Mouse (Mus musculus) limb, embryonic 13.5 days (tissue): ENCODE results near the gene Trp63. TPM values are rescaled to one million over a fixed set of nuclear protein-coding genes. Genes with fewer than 3 reads are reported as not detected.
"Not testable (repeated sequence)": the region's sequence is repeated elsewhere in the genome, so short reads cannot be mapped to it uniquely, and the experiment has no call there.

Experiments
- ATAC-seq: fragments of 200-750 bp; cut with Nextera tagmentation; 2 replicates; pipeline ENCODE4 v1.8.0; 2017; ENCODE audit warnings: low read depth, moderate number of reproducible peaks, moderate TSS enrichment; ENCODE audit not compliant: low FRiP score
- H3K27ac ChIP-seq: fragments of 300-500 bp; sonication (generic); 2 replicates; pipeline ENCODE4 v1.5.1; 2015; ENCODE audit warnings: inconsistent platforms, mild to moderate bottlenecking, moderate library complexity
- H3K27me3 ChIP-seq: fragments of 300-500 bp; sonication (generic); 2 replicates; pipeline ENCODE4 v1.6.1; 2015; ENCODE audit warnings: mild to moderate bottlenecking, inconsistent platforms
- H3K36me3 ChIP-seq: fragments of 300-500 bp; sonication (generic); 2 replicates; pipeline ENCODE4 v1.6.1; 2015; ENCODE audit warnings: inconsistent platforms, mild to moderate bottlenecking, moderate library complexity
- H3K4me1 ChIP-seq: fragments of 300-500 bp; sonication (generic); 2 replicates; pipeline ENCODE4 v1.6.1; 2015; ENCODE audit warnings: inconsistent platforms
- H3K4me2 ChIP-seq: fragments of 300-500 bp; sonication (generic); replicated peaks from 2 replicates; pipeline ENCODE4 v1.6.1; 2015; ENCODE audit warnings: inconsistent platforms, mild to moderate bottlenecking, moderate library complexity
- H3K4me3 ChIP-seq: fragments of 300-500 bp; sonication (generic); 2 replicates; pipeline ENCODE4 v1.5.1; 2015; ENCODE audit warnings: moderate library complexity, mild to moderate bottlenecking, inconsistent platforms
- H3K9ac ChIP-seq: fragments of 300-500 bp; sonication (generic); 2 replicates; pipeline ENCODE4 v1.6.1; 2015; ENCODE audit warnings: mild to moderate bottlenecking, inconsistent platforms
- H3K9me3 ChIP-seq: fragments of 300-500 bp; sonication (generic); 2 replicates; pipeline ENCODE4 v1.6.1; 2016; ENCODE audit warnings: inconsistent platforms
- WGBS: fragments of 180-500 bp; shearing (Covaris S2); methylation state at CpG from one replicate; pipeline ENCODE4 v1.1.7; 2015; 5-methylcytosine and 5-hydroxymethylcytosine counted together
- polyA plus RNA-seq: library from polyadenylated mRNA; unstranded; fragments of >200 nt; fragmentation: Nextera tagmentation; extraction: Ambion mirVana; gene quantifications from 2 replicates; pipeline ENCODE4 v1.2.1, GENCODE M21; 2015

Trp63 gene
- polyA plus RNA-seq: 29.7 and 34.7 TPM in 2 replicates

GRCm38 (mm10) chr16:25683531-25684248 lies at the start of gene Trp63:
Trp63 (plus strand) TSS chr16:25683763.
- H3K9ac ChIP-seq: no peak within 1 kb of the TSS
- no peaks in the 10 kb centered on the region for H3K27me3 ChIP-seq
- no peak within 1 kb of the TSS for H3K27ac ChIP-seq
- 36% methylated on average over 8 of the region's 8 CpGs for WGBS
- peak within 1 kb of the TSS; percentile 32 for H3K4me2 ChIP-seq
- peaks cover 9% of the 10 kb centered on the region for H3K4me1 ChIP-seq
- no peak within 1 kb of the TSS for H3K4me3 ChIP-seq
- H3K36me3 ChIP-seq: no peaks in the 10 kb centered on the region
- H3K9me3 ChIP-seq: no peaks in the 10 kb centered on the region
- no peak for ATAC-seq

- H3K4me1 ChIP-seq, H3K27me3 ChIP-seq, H3K9ac ChIP-seq, H3K4me3 ChIP-seq, H3K36me3 ChIP-seq, H3K27ac ChIP-seq, H3K9me3 ChIP-seq, ATAC-seq, H3K4me2 ChIP-seq: not testable (repeated sequence)
- WGBS: 84% methylated on average over 4 of the region's 4 CpGs
Measured at GRCm38 (mm10) chr16:25644716-25645115, 38.8 kb upstream of the Trp63 start.

DNA sequence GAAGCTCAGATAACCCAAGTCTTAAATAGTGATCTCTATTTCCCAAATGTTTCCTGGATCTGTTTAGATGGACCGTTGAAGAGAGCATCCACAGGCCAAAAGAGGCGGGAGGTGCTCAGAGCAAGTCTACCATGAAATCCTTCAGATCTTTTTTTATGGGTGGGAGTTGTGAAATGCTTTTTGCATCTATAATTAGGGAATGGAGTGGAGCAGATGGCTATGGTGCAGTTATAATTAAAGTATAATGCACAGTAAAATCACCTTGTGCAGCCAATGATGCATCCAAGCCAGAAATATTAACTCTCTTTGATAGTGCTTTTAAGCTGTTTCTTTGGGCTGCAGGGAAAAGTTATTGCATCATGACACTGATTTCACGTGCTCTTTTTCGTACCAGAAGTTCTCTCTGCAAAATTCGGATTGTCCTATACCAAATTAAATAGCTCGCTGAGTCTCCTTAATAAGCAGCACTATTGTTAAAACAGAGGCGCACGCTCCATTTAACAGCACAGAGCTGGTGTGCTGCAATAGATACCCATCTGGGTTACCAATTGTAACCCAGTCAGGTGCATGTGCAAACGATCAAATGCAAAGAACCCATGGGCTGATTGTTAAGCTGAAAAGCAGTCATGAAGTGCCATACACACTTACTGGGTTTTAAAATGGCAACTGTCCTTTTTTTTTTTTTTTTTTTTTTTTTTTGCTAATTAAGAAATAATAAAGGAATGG lies 22.9 kb upstream of the Trp63 start:
- H3K27me3 ChIP-seq: no peaks in the 10 kb centered on the region
- no peak overlapping the region for H3K27ac ChIP-seq
- no peaks in the 10 kb centered on the region for H3K36me3 ChIP-seq
- ATAC-seq: no peak
- no peak overlapping the region for H3K4me3 ChIP-seq
- no peaks in the 10 kb centered on the region for H3K9me3 ChIP-seq
- WGBS: 75% methylated on average over 9 of the region's 9 CpGs
- no peak overlapping the region for H3K9ac ChIP-seq
- no peaks in the 10 kb centered on the region for H3K4me1 ChIP-seq
- no peak overlapping the region for H3K4me2 ChIP-seq

- Histone ChIP-seq H3K27ac (no peak overlapping the region), H3K9me3 (no peaks in the 10 kb centered on the region), H3K27me3 (no peaks in the 10 kb centered on the region), H3K4me3 (no peak overlapping the region), H3K36me3 (no peaks in the 10 kb centered on the region), H3K9ac (no peak overlapping the region), H3K4me2 (no peak overlapping the region), H3K4me1 (no peaks in the 10 kb centered on the region)
- ATAC-seq: no peak
- 56% methylated on average over 3 of the region's 3 CpGs for WGBS
Measured at GRCm38 (mm10) chr16:25663116-25663515, 20.4 kb upstream of the Trp63 start.

DNA sequence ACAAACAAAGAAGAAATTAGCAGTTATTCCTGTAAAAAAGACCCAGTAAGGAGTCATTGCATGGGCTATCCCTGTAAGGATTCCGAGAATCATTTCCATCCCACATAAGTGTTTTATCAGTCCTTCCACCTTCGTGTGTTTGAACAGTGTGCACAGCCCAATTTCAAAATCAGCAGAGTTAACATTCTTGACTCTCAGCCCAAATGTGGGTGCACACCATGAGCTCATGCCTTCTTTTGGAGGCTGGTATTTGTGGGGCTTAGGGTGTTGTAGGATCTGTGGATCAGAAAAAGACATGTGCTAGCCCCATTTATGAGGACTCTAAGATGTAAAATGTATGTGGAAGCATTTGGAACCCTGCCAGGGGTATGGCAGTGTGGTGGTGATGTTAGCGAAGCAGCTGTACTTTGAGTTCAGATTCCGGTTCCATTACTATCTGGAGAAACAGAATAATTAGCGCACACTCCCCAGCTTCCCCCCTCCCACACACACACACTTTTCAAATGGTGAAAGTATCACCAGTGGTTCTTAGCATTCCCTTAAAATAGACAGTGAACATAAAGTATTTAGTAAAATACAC lies 9.6 kb upstream of the Trp63 start:
- 63% methylated on average over 5 of the region's 5 CpGs for WGBS
- Histone ChIP-seq H3K9me3 (no peaks in the 10 kb centered on the region), H3K36me3 (no peaks in the 10 kb centered on the region), H3K27ac (no peak overlapping the region), H3K4me3 (no peak overlapping the region), H3K4me2 (no peak overlapping the region), H3K9ac (no peak overlapping the region), H3K4me1 (0 out of 2 replicates have a peak, but pooled peaks cover 4% of the 10 kb centered on the region), H3K27me3 (no peaks in the 10 kb centered on the region)
- ATAC-seq: no peak

DNA sequence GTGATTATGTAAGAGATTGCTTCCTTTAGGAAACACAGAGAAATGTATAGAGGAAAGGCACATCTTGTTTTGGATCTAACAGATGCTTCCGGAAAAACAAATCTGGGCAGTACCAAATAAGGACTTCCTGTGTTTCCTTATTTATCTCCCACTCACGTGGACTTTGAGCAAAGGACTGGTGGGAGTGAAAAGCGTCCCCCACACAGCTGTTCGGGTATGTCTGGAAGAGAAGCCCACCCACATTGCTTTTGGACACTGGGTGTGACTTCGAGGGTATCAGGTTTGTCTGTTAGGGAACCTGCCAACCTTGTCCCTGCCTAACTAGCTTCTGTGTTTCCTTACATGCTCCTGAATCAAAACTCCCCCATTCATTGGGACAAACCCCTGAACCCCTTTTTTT lies 3.2 kb upstream of the Trp63 start:
- 0 out of 2 replicates have a peak, but pooled peaks have one; percentile 32 for ATAC-seq
- no peak overlapping the region for H3K9ac ChIP-seq
- no peaks in the 10 kb centered on the region for H3K36me3 ChIP-seq
- H3K27ac ChIP-seq: no peak overlapping the region
- H3K9me3 ChIP-seq: no peaks in the 10 kb centered on the region
- H3K4me2 ChIP-seq: no peak overlapping the region
- H3K4me1 ChIP-seq: peaks cover 9% of the 10 kb centered on the region
- H3K27me3 ChIP-seq: no peaks in the 10 kb centered on the region
- 58% methylated on average over 5 of the region's 5 CpGs for WGBS
- H3K4me3 ChIP-seq: no peak overlapping the region

DNA sequence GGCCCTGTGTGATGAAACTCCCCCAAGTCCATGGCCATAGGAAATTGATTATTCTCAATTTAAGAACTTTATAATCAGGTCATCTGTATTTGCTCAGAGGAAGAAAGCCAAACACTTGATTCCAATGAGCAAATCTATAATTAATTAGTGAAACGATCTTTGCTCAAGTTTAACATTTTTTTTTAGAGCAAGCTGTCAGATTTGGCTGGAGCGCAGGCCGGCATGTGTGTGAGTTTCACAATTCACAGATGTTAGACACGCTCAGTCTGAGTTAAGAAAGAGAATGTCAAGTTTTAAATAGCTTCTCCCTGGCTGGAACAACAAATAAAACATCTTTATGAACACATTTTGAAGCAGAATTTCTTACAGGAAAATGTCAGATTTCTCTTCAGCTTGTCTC lies 1.0 kb upstream of the Trp63 start:
- Histone ChIP-seq H3K27me3 (no peaks in the 10 kb centered on the region), H3K36me3 (no peaks in the 10 kb centered on the region), H3K4me1 (peaks cover 9% of the 10 kb centered on the region), H3K27ac (no peak overlapping the region), H3K4me3 (no peak overlapping the region), H3K9me3 (no peaks in the 10 kb centered on the region), H3K9ac (no peak overlapping the region), H3K4me2 (no peak overlapping the region)
- WGBS: 61% methylated on average over 4 of the region's 4 CpGs
- no peak for ATAC-seq

GRCm38 (mm10) chr16:25684572-25684971 lies 1.0 kb downstream of the Trp63 start:
- H3K27ac ChIP-seq: no peak overlapping the region
- no peaks in the 10 kb centered on the region for H3K9me3 ChIP-seq
- no peaks in the 10 kb centered on the region for H3K36me3 ChIP-seq
- H3K9ac ChIP-seq: no peak overlapping the region
- H3K4me3 ChIP-seq: no peak overlapping the region
- peaks cover 9% of the 10 kb centered on the region for H3K4me1 ChIP-seq
- no peaks in the 10 kb centered on the region for H3K27me3 ChIP-seq
- ATAC-seq: no peak
- 73% methylated on average over 2 of the region's 2 CpGs for WGBS
- no peak overlapping the region for H3K4me2 ChIP-seq

DNA sequence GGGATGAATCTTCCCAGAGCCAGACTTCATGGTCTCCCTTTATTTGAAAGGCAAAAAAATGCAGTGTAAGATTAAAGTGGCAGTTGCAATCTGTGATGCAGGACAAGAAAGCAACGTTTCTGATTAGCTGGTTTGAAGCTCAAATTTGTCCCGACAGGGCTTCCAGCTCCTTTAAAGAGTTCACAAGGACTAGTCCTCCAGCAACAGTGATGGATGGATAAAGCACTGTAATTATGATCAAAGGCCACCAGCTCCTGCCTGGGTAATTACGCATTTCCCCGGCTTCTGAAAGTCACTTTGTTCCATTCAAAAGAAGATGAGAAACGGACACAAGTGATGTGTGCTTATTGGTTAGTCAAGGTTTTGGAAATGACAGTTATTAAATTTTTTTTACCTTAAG lies 7.0 kb downstream of the Trp63 start:
- WGBS: 6% methylated on average over 5 of the region's 5 CpGs

DNA sequence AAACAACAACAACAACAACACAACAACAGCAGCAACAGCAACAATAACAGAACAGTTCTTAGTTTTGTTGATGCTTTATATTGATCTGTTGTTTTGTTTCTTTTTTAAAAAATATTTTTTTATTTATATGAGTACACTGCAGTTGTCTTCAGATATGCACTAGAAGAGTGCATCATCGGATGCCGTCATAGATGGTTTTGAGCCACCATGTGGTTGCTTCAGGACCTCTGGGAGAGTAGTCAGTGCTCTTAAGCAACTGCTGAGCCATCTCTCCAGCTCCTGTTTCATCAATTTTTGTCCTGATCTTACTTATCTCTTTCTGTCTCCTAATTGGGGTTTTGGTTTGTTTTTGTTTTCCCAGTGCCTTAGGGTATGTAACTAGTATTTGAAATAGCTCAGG lies 17.7 kb downstream of the Trp63 start:
- no peak overlapping the region for H3K4me2 ChIP-seq
- H3K27me3 ChIP-seq: no peaks in the 10 kb centered on the region
- H3K9me3 ChIP-seq: no peaks in the 10 kb centered on the region
- H3K36me3 ChIP-seq: no peaks in the 10 kb centered on the region
- no peak overlapping the region for H3K4me3 ChIP-seq
- no peak overlapping the region for H3K27ac ChIP-seq
- no peaks in the 10 kb centered on the region for H3K4me1 ChIP-seq
- no peak for ATAC-seq
- H3K9ac ChIP-seq: no peak overlapping the region
- WGBS: 88% methylated on average over 2 of the region's 2 CpGs

More for the DNA sequence above, 7.0 kb downstream of the Trp63 start:
- Histone ChIP-seq H3K4me2 (no peak overlapping the region), H3K27ac (no peak overlapping the region), H3K27me3 (no peaks in the 10 kb centered on the region), H3K4me1 (no peaks in the 10 kb centered on the region), H3K36me3 (no peaks in the 10 kb centered on the region), H3K9me3 (no peaks in the 10 kb centered on the region), H3K9ac (no peak overlapping the region), H3K4me3 (no peak overlapping the region)
- no peak for ATAC-seq

DNA sequence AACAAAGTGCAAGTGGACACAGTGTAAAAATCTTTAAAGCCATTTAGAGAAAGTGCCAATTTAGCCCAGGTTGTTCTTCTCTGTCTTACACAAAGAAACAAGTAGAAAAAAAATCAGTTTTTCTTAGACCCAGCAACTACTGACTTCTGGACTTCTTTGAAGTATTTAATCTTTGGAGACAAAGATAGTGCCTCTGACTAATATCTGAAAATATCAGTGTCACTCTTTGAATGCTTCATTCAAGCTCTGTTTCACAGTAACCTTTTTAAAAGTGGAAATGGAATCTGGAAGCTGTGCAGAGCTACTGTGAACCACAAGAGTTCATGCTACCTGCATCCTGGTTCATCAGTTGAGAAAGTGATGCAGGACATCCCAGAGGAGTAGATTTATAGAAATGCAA lies 22.7 kb downstream of the Trp63 start:
- H3K4me3 ChIP-seq: no peak overlapping the region
- no peak overlapping the region for H3K9ac ChIP-seq
- no peaks in the 10 kb centered on the region for H3K27me3 ChIP-seq
- no peak overlapping the region for H3K4me2 ChIP-seq
- H3K9me3 ChIP-seq: no peaks in the 10 kb centered on the region
- H3K36me3 ChIP-seq: no peaks in the 10 kb centered on the region
- no peaks in the 10 kb centered on the region for H3K4me1 ChIP-seq
- ATAC-seq: no peak
- no peak overlapping the region for H3K27ac ChIP-seq

GRCm38 (mm10) chr16:25715790-25716189 lies 32.2 kb downstream of the Trp63 start:
- Histone ChIP-seq H3K4me3 (no peak overlapping the region), H3K27ac (no peak overlapping the region), H3K9me3 (no peaks in the 10 kb centered on the region), H3K4me1 (no peaks in the 10 kb centered on the region), H3K9ac (no peak overlapping the region), H3K36me3 (no peaks in the 10 kb centered on the region), H3K27me3 (no peaks in the 10 kb centered on the region), H3K4me2 (no peak overlapping the region)
- WGBS: 71% methylated on average over 3 of the region's 3 CpGs
- ATAC-seq: no peak
